In the genomic region with DNA sequence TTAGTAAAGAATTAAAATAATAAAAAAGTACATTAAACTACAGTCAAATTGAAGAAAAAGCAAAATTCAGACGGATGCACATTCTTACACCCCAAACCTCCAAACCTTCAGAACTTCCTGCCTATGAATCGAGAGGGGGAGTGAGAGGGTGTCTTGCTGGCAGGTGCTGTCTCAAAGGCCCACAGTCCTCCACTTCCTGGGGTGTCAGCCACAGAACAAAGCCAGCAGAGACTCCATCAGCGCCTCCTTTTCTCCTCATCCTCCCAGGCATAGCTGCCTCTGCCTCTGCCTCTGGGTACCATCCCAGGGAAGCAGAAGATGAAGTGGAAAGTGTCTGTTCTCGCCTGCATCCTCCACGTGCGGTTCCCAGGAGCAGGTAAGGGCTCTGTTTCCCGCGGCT, we compare ENCODE assay signal across 17 mouse cellular contexts. TPM values are rescaled to one million over a fixed set of nuclear protein-coding genes. Genes with fewer than 3 reads are reported as not detected.
DNase-seq lines count a peak whose midpoint lies in the region; ATAC-seq and TF ChIP-seq lines count a peak whose summit lies in the region.
"Had no signal": no experiment of that assay in that cellular context is flagged by ENCODE, and none has a peak within 500 bp of the region (broad histone marks: within the 10 kb centered on the region; RNA-seq: fewer than 3 reads in every experiment).

A gene (plus strand): TSS at position 171 of the 400 bp plus-strand sequence.

- no peak within 1 kb of the TSS for H3K4me2 ChIP-seq in forebrain, embryonic 16.5 days (ENCODE audit: low read length)
- H3K4me2 ChIP-seq: embryonic facial prominence, embryonic 13.5 days; limb, embryonic 15.5 days had no signal

- H3K27ac ChIP-seq in forebrain, embryonic 10.5 days = peak within 1 kb of the TSS; percentile 37; the same call in 1 of the 2 replicates
- no peak within 1 kb of the TSS for H3K27ac ChIP-seq in forebrain, embryonic 16.5 days (ENCODE audit: low read length)
- peak within 1 kb of the TSS; percentile 48; the same call in 1 of the 2 replicates for H3K27ac ChIP-seq in embryonic facial prominence, embryonic 10.5 days (replicated peaks)
- 0 out of 2 replicates have a peak within 1 kb of the TSS, but pooled peaks have one; percentile 28 for H3K27ac ChIP-seq in small intestine, adult 2 months (ENCODE audit: insufficient read depth, low read depth, low read length)
- H3K27ac ChIP-seq: embryonic facial prominence, embryonic 13.5 days; heart, embryonic 10.5 days; left cerebral cortex, adult 2 months; limb, embryonic 15.5 days had no signal

- H3K4me3 ChIP-seq in forebrain, embryonic 10.5 days = no peak within 1 kb of the TSS
- no peak within 1 kb of the TSS for H3K4me3 ChIP-seq in forebrain, embryonic 16.5 days (replicated peaks; ENCODE audit: low read length)
- H3K4me3 ChIP-seq in embryonic facial prominence, embryonic 10.5 days = no peak within 1 kb of the TSS
- H3K4me3 ChIP-seq in small intestine, adult 2 months (ENCODE audit: low read depth, low read length) = peak within 1 kb of the TSS; percentile 56
- H3K4me3 ChIP-seq: embryonic facial prominence, embryonic 13.5 days; heart, embryonic 10.5 days; left cerebral cortex, adult 2 months; limb, embryonic 15.5 days had no signal

- 68% methylated on average over 8 of the region's 8 CpGs for WGBS in forebrain, embryonic 10.5 days
- 66% methylated on average over 8 of the region's 8 CpGs for WGBS in forebrain, embryonic 16.5 days
- WGBS in embryonic facial prominence, embryonic 10.5 days = 73% methylated on average over 8 of the region's 8 CpGs
- WGBS in small intestine, adult 2 months = 82% methylated on average over 8 of the region's 8 CpGs

- no peak for TF ChIP-seq CTCF in small intestine, adult 2 months (IDR thresholded peaks at IDR 0.05; ENCODE audit: extremely low read depth, insufficient read length, insufficient replicate concordance, low read depth, low read length)

- H3K27me3 ChIP-seq in forebrain, embryonic 10.5 days (ENCODE audit: poor library complexity, severe bottlenecking) = peaks cover 23% of the 10 kb centered on the region
- H3K27me3 ChIP-seq in forebrain, embryonic 16.5 days (replicated peaks; ENCODE audit: control insufficient read depth, insufficient read depth, low read length) = no peaks in the 10 kb centered on the region
- H3K27me3 ChIP-seq in embryonic facial prominence, embryonic 10.5 days (replicated peaks; ENCODE audit: low read depth, poor library complexity, severe bottlenecking) = peaks cover 13% of the 10 kb centered on the region; the same call in 1 of the 2 replicates
- H3K27me3 ChIP-seq in small intestine, adult 2 months (ENCODE audit: control insufficient read depth, insufficient read depth, low read length) = no peaks in the 10 kb centered on the region

- no peak within 1 kb of the TSS for H3K9ac ChIP-seq in forebrain, embryonic 16.5 days (replicated peaks; ENCODE audit: low read depth, low read length)
- H3K9ac ChIP-seq: embryonic facial prominence, embryonic 13.5 days; limb, embryonic 15.5 days had no signal

- H3K4me1 ChIP-seq in forebrain, embryonic 10.5 days = peaks cover 19% of the 10 kb centered on the region
- H3K4me1 ChIP-seq in forebrain, embryonic 16.5 days (replicated peaks; ENCODE audit: control insufficient read depth, insufficient read depth, low read length) = peaks cover 4% of the 10 kb centered on the region; the same call in 1 of the 2 replicates
- H3K4me1 ChIP-seq in embryonic facial prominence, embryonic 10.5 days = peaks cover 22% of the 10 kb centered on the region
- H3K4me1 ChIP-seq in small intestine, adult 2 months (ENCODE audit: control insufficient read depth, insufficient read depth, insufficient read length, low read length) = no peaks in the 10 kb centered on the region
- H3K4me1 ChIP-seq: heart, embryonic 10.5 days had no signal

- H3K36me3 ChIP-seq in forebrain, embryonic 10.5 days (replicated peaks) = no peaks in the 10 kb centered on the region
- no peaks in the 10 kb centered on the region for H3K36me3 ChIP-seq in forebrain, embryonic 16.5 days (ENCODE audit: control insufficient read depth, insufficient read depth)
- H3K36me3 ChIP-seq in embryonic facial prominence, embryonic 10.5 days (replicated peaks) = no peaks in the 10 kb centered on the region
- H3K36me3 ChIP-seq in small intestine, adult 2 months (ENCODE audit: control insufficient read depth, insufficient read depth, low read length) = no peaks in the 10 kb centered on the region
- H3K36me3 ChIP-seq: embryonic facial prominence, embryonic 13.5 days; heart, embryonic 10.5 days; limb, embryonic 15.5 days had no signal

- no peak for TF ChIP-seq POLR2A in small intestine, adult 2 months (IDR thresholded peaks at IDR 0.05; ENCODE audit: low read depth, low read length)

- no peak for ATAC-seq in forebrain, embryonic 16.5 days

- no peak for DNase-seq in forebrain, embryonic 10.5 days (ENCODE audit: extremely low spot score, low spot score)
- peak; percentile 83 for DNase-seq in CD4-positive helper T cell, adult 2 months (ENCODE audit: low read depth, low spot score)
- DNase-seq in embryonic facial prominence, embryonic 10.5 days (ENCODE audit: low spot score) = no peak
- DNase-seq in left cerebral cortex, adult 8-10 months (ENCODE audit: low spot score in 2 of 2) = no peak
- DNase-seq in lung, postnatal 4 days = no peak
- no peak for DNase-seq in c-Kit-positive CD71-positive TER-119-positive erythroid progenitor cells, embryonic 14.5 days (ENCODE audit: low spot score)
- DNase-seq: adrenal gland, postnatal 36 days; cerebellum, postnatal 36 days; kidney, adult 11 months; kidney, postnatal 36 days; lung, adult 18-20 months had no signal

- H3K9me3 ChIP-seq in forebrain, embryonic 10.5 days = no peaks in the 10 kb centered on the region
- H3K9me3 ChIP-seq in forebrain, embryonic 16.5 days (ENCODE audit: control insufficient read depth, low read length) = no peaks in the 10 kb centered on the region
- H3K9me3 ChIP-seq in embryonic facial prominence, embryonic 10.5 days = no peaks in the 10 kb centered on the region
- H3K9me3 ChIP-seq: embryonic facial prominence, embryonic 13.5 days; heart, embryonic 10.5 days; limb, embryonic 15.5 days had no signal

RNA-seq across cellular contexts. Expression of the gene that starts here (rescaled TPM):
- polyA plus RNA-seq in forebrain, embryonic 10.5 days (2016; fragmentation: Nextera tagmentation; extraction: Ambion mirVana) = 1.2 and 1.4 TPM in 2 replicates
- 2.1 and 2.2 TPM in 2 replicates for polyA plus RNA-seq in forebrain, embryonic 16.5 days (2015; fragmentation: Nextera tagmentation; extraction: Ambion mirVana)
- 1.6 and 1.7 TPM in 2 replicates for polyA plus RNA-seq in embryonic facial prominence, embryonic 10.5 days (2016; fragmentation: Nextera tagmentation; extraction: Ambion mirVana)
- polyA plus RNA-seq in small intestine, adult 2 months (2012; rRNA removed) = 2.2 and 4.8 TPM in 2 replicates
- not detected for total RNA-seq in left cerebral cortex, adult 8-10 months (2022)
- total RNA-seq: left cerebral cortex, adult 2 months had no signal
